Mouse (Mus musculus) midbrain, embryonic 16.5 days (tissue): ENCODE measurements around the gene Cfdp1. TPM values are rescaled to one million over a fixed set of nuclear protein-coding genes. Genes with fewer than 3 reads are reported as not detected.

ENCODE experiments used
- ATAC-seq: fragments of 200-750 bp; cut with Nextera tagmentation; 2 replicates; pipeline ENCODE4 v1.8.0; 2017; ENCODE audit warnings: moderate TSS enrichment
- H3K27ac ChIP-seq: fragments of 300-500 bp; sonication (generic); 2 replicates; pipeline ENCODE4 v1.5.1; 2014; ENCODE audit warnings: mild to moderate bottlenecking, low read length, mixed read lengths
- H3K27me3 ChIP-seq: fragments of 300-500 bp; sonication (generic); 2 replicates; pipeline ENCODE4 v1.6.1; 2014; ENCODE audit warnings: low read depth, low read length, mixed read lengths; ENCODE audit not compliant: control insufficient read depth, insufficient read depth
- H3K36me3 ChIP-seq: fragments of 300-500 bp; sonication (generic); 2 replicates; pipeline ENCODE4 v1.6.1; 2014; ENCODE audit warnings: mild to moderate bottlenecking, low read length, moderate library complexity, mixed read lengths; ENCODE audit not compliant: control insufficient read depth, insufficient read depth
- H3K4me1 ChIP-seq: fragments of 300-500 bp; sonication (generic); 2 replicates; pipeline ENCODE4 v1.6.1; 2014; ENCODE audit warnings: mild to moderate bottlenecking, low read length, mixed read lengths; ENCODE audit not compliant: control insufficient read depth, insufficient read depth
- H3K4me2 ChIP-seq: fragments of 300-500 bp; sonication (generic); 2 replicates; pipeline ENCODE4 v1.6.1; 2014; ENCODE audit warnings: mild to moderate bottlenecking, low read length, mixed read lengths
- H3K4me3 ChIP-seq: fragments of 300-500 bp; sonication (generic); 2 replicates; pipeline ENCODE4 v1.5.1; 2014; ENCODE audit warnings: low read depth, mild to moderate bottlenecking, low read length, moderate library complexity, mixed read lengths
- H3K9ac ChIP-seq: fragments of 300-500 bp; sonication (generic); 2 replicates; pipeline ENCODE4 v1.6.1; 2014; ENCODE audit warnings: low read depth, low read length, mixed read lengths
- H3K9me3 ChIP-seq: fragments of 300-500 bp; sonication (generic); replicated peaks from 2 replicates; pipeline ENCODE4 v1.6.1; 2014; ENCODE audit warnings: mild to moderate bottlenecking, low read length, mixed read lengths; ENCODE audit not compliant: control insufficient read depth, poor library complexity, severe bottlenecking
- WGBS: fragments of 180-500 bp; shearing (Covaris S2); extraction: QIAGEN DNeasy Blood & Tissue Kit; methylation state at CpG from one replicate; pipeline ENCODE4 v1.1.7; 2014; 5-methylcytosine and 5-hydroxymethylcytosine counted together
- polyA plus RNA-seq: library from polyadenylated mRNA; unstranded; fragments of >200 nt; fragmentation: Nextera tagmentation; extraction: Ambion mirVana; gene quantifications from 2 replicates; pipeline ENCODE4 v1.2.1, GENCODE M21; 2015

Cfdp1 gene
- 222 and 233 TPM in 2 replicates for polyA plus RNA-seq

GRCm38 (mm10) chr8:111853861-111854501, at the start of gene Cfdp1:
Gene Cfdp1 (minus strand): TSS chr8:111854291.
- Histone ChIP-seq H3K9ac (peak within 1 kb of the TSS; percentile 90), H3K27ac (peak within 1 kb of the TSS; percentile 61), H3K9me3 (no peaks in the 10 kb centered on the region), H3K4me1 (peaks cover 23% of the 10 kb centered on the region), H3K4me3 (peak within 1 kb of the TSS; percentile 70), H3K27me3 (no peaks in the 10 kb centered on the region), H3K36me3 (no peaks in the 10 kb centered on the region), H3K4me2 (peak within 1 kb of the TSS; percentile 65)
- peak; percentile 100 for ATAC-seq
- WGBS = under 1% methylated on average over 53 of the region's 53 CpGs

GRCm38 (mm10) chr8:111902080-111902479, 48.0 kb upstream of the Cfdp1 start:
- Histone ChIP-seq H3K36me3 (no peaks in the 10 kb centered on the region), H3K27me3 (no peaks in the 10 kb centered on the region), H3K27ac (no peak overlapping the region), H3K4me2 (no peak overlapping the region), H3K9me3 (no peaks in the 10 kb centered on the region), H3K4me1 (no peaks in the 10 kb centered on the region), H3K9ac (no peak overlapping the region), H3K4me3 (no peak overlapping the region)
- ATAC-seq = no peak
- WGBS = 47% methylated on average over 5 of the region's 5 CpGs

- H3K9me3 ChIP-seq = no peaks in the 10 kb centered on the region; the same call in 1 of the 2 replicates
- no peaks in the 10 kb centered on the region for H3K27me3 ChIP-seq
- ATAC-seq = no peak
- H3K4me3 ChIP-seq = no peak overlapping the region
- H3K4me1 ChIP-seq = no peaks in the 10 kb centered on the region
- 37% methylated on average over 10 of the region's 10 CpGs for WGBS
- H3K9ac ChIP-seq = no peak overlapping the region
- no peaks in the 10 kb centered on the region for H3K36me3 ChIP-seq
- no peak overlapping the region for H3K4me2 ChIP-seq
- H3K27ac ChIP-seq = no peak overlapping the region
Observed at GRCm38 (mm10) chr8:111898586-111898985, 44.5 kb upstream of the Cfdp1 start.

GRCm38 (mm10) chr8:111894955-111895354, 40.9 kb upstream of the Cfdp1 start:
- 87% methylated on average over 7 of the region's 7 CpGs for WGBS
- Histone ChIP-seq H3K4me1 (peaks cover 5% of the 10 kb centered on the region; the same call in 1 of the 2 replicates), H3K9ac (no peak overlapping the region), H3K27me3 (peaks cover 13% of the 10 kb centered on the region), H3K27ac (no peak overlapping the region), H3K9me3 (no peaks in the 10 kb centered on the region; the same call in 1 of the 2 replicates), H3K4me3 (no peak overlapping the region), H3K4me2 (no peak overlapping the region), H3K36me3 (no peaks in the 10 kb centered on the region)
- no peak for ATAC-seq

- H3K4me3 ChIP-seq = no peak overlapping the region
- H3K27me3 ChIP-seq = peaks cover 28% of the 10 kb centered on the region
- H3K9ac ChIP-seq = no peak overlapping the region
- no peak overlapping the region for H3K27ac ChIP-seq
- H3K9me3 ChIP-seq = no peaks in the 10 kb centered on the region; the same call in 1 of the 2 replicates
- H3K4me2 ChIP-seq = no peak overlapping the region
- no peaks in the 10 kb centered on the region for H3K36me3 ChIP-seq
- no peak for ATAC-seq
- WGBS = 64% methylated on average over 5 of the region's 5 CpGs
- peaks cover 6% of the 10 kb centered on the region; the same call in 1 of the 2 replicates for H3K4me1 ChIP-seq
Observed at GRCm38 (mm10) chr8:111892615-111893014, 38.5 kb upstream of the Cfdp1 start.

- WGBS = 41% methylated on average over 8 of the region's 8 CpGs
Observed at GRCm38 (mm10) chr8:111891983-111892382, 37.9 kb upstream of the Cfdp1 start.

GRCm38 (mm10) chr8:111890911-111891303, 36.8 kb upstream of the Cfdp1 start:
- Histone ChIP-seq H3K27me3 (peaks cover 28% of the 10 kb centered on the region), H3K27ac (no peak overlapping the region), H3K4me3 (no peak overlapping the region; the same call in 1 of the 2 replicates), H3K9ac (no peak overlapping the region), H3K9me3 (no peaks in the 10 kb centered on the region; the same call in 1 of the 2 replicates), H3K36me3 (no peaks in the 10 kb centered on the region), H3K4me2 (no peak overlapping the region), H3K4me1 (peaks cover 6% of the 10 kb centered on the region; the same call in 1 of the 2 replicates)
- 58% methylated on average over 6 of the region's 6 CpGs for WGBS
- ATAC-seq = no peak

More at GRCm38 (mm10) chr8:111891983-111892382, 37.9 kb upstream of the Cfdp1 start:
- H3K4me2 ChIP-seq = no peak overlapping the region
- no peaks in the 10 kb centered on the region for H3K36me3 ChIP-seq
- no peaks in the 10 kb centered on the region; the same call in 1 of the 2 replicates for H3K9me3 ChIP-seq
- ATAC-seq = no peak
- no peak overlapping the region for H3K27ac ChIP-seq
- H3K27me3 ChIP-seq = peaks cover 28% of the 10 kb centered on the region
- H3K4me3 ChIP-seq = no peak overlapping the region
- no peak overlapping the region for H3K9ac ChIP-seq
- H3K4me1 ChIP-seq = peaks cover 6% of the 10 kb centered on the region; the same call in 1 of the 2 replicates

GRCm38 (mm10) chr8:111889931-111890910, 36.1 kb upstream of the Cfdp1 start:
- peak overlapping the region; percentile 44; the same call in 1 of the 2 replicates for H3K9ac ChIP-seq
- ATAC-seq = 0 out of 2 replicates have a peak, but pooled peaks have one; percentile 28
- H3K4me1 ChIP-seq = peaks cover 6% of the 10 kb centered on the region; the same call in 1 of the 2 replicates
- H3K4me2 ChIP-seq = peak overlapping the region; percentile 66
- H3K27me3 ChIP-seq = peaks cover 28% of the 10 kb centered on the region
- WGBS = 10% methylated on average over 86 of the region's 86 CpGs
- no peak overlapping the region for H3K27ac ChIP-seq
- peak overlapping the region; percentile 38 for H3K4me3 ChIP-seq
- no peaks in the 10 kb centered on the region for H3K36me3 ChIP-seq
- H3K9me3 ChIP-seq = no peaks in the 10 kb centered on the region; the same call in 1 of the 2 replicates
